Mouse (Mus musculus) G1E (cell line): ENCODE measurements around the gene Cab39l.

Source experiments
- CTCF ChIP-seq: IDR thresholded peaks from 2 replicates; pipeline ENCODE4 v1.5.1; 2012; ENCODE audit warnings: low read depth, low read length, inconsistent platforms, mixed read lengths
- GATA1 ChIP-seq: IDR thresholded peaks from 2 replicates; pipeline ENCODE4 v1.6.1; 2012; ENCODE audit warnings: borderline replicate concordance, low read length, inconsistent platforms, mixed read lengths
- GATA2 ChIP-seq: IDR thresholded peaks from 2 replicates; pipeline ENCODE4 v1.6.1; 2012; ENCODE audit warnings: low read depth, low read length, inconsistent platforms, borderline replicate concordance
- POLR2AphosphoS5 ChIP-seq: IDR thresholded peaks from 2 replicates; pipeline ENCODE4 v1.6.1; 2012; ENCODE audit warnings: low read depth, low read length, inconsistent platforms; ENCODE audit not compliant: insufficient replicate concordance
- TAL1 ChIP-seq: conservative IDR thresholded peaks from 2 replicates; pipeline ENCODE4 v1.6.1; 2012; ENCODE audit warnings: low read depth, low read length, inconsistent platforms, mixed read lengths

GRCm38 (mm10) chr14:59551956-59552355 is 111.2 kb downstream of the Cab39l start:
- TF ChIP-seq CTCF, result no peak
- no peak for TF ChIP-seq POLR2AphosphoS5
- no peak for TF ChIP-seq TAL1
- TF ChIP-seq GATA1, result no peak
- no peak for TF ChIP-seq GATA2
